Mouse (Mus musculus): Measurements from ENCODE around the gene Eif4enif1. TPM values are rescaled to one million over a fixed set of nuclear protein-coding genes. Genes with fewer than 3 reads are reported as not detected.

Gene Eif4enif1
- total and polyA plus RNA-seq, 3 experiments, result 42.8 to 235 (median 103) TPM

DNA sequence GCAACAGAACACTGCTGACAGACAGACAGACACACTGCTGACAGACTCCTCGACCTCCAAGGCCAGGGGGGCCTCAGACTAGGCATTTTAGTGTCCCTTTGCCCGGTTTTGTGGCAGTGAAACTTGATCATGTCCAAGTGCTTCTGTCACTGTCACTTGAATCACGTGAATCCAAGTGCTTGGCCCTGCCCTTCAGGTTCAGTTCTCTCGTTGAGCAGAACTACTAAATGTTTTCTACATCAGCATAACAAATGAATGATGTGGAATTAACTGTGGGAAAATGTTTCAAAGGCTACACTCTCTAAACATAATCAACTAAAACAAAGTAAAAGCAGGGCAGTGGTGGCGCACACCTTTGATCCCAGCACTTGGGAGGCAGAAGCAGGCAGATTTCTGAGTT is 76.2 kb downstream of the Eif4enif1 start:
- peaks cover 0 to 5% of the 10 kb centered on the region in 2 experiments; a peak in 2 of 4 replicates for H3K36me3 ChIP-seq (ENCODE audit: control insufficient read depth in 1 of 2, insufficient read depth in 2 of 2, low read length in 2 of 2)
- H3K9ac ChIP-seq (ENCODE audit: control insufficient read depth, low read depth, low read length, poor library complexity, severe bottlenecking), result no peak overlapping the region
- H3K4me1 ChIP-seq (ENCODE audit: control insufficient read depth in 1 of 2, insufficient read depth in 2 of 2, low read length in 2 of 2), result peaks cover 0 to 5% of the 10 kb centered on the region in 2 experiments; a peak in 2 of 4 replicates
- H3K27me3 ChIP-seq (ENCODE audit: control insufficient read depth in 1 of 2, insufficient read depth in 2 of 2, low read length in 2 of 2), result no peaks in the 10 kb centered on the region
- H3K79me2 ChIP-seq (ENCODE audit: control insufficient read depth, insufficient read depth, low read length, poor library complexity), result no peaks in the 10 kb centered on the region
- H3K27ac ChIP-seq (ENCODE audit: control insufficient read depth, low read depth, low read length), result no peak overlapping the region
- no peak overlapping the region for H3K4me3 ChIP-seq (ENCODE audit: control insufficient read depth in 1 of 2, insufficient read depth in 1 of 2, low read depth in 2 of 2, low read length in 2 of 2)
- TF ChIP-seq TCF12 (IDR thresholded peaks at IDR 0.05; ENCODE audit: low read depth, low read length), result no peak
- TF ChIP-seq SIN3A (IDR thresholded peaks at IDR 0.05; ENCODE audit: low read length), result no peak
- no peak for TF ChIP-seq SMC3 (IDR thresholded peaks at IDR 0.05; ENCODE audit: low read depth, low read length)
- no peak for TF ChIP-seq POLR2AphosphoS5 (IDR thresholded peaks at IDR 0.05; ENCODE audit: borderline replicate concordance, low read depth, low read length)
- no peak for TF ChIP-seq E2F4 (IDR thresholded peaks at IDR 0.05; ENCODE audit: borderline replicate concordance, low read depth, low read length)
- no peak for TF ChIP-seq MAFK (IDR thresholded peaks at IDR 0.05; ENCODE audit: borderline replicate concordance, low read depth, low read length)
- H3K9me3 ChIP-seq (replicated peaks; ENCODE audit: insufficient read depth, low read length), result no peaks in the 10 kb centered on the region
- DNase-seq (ENCODE audit: low read depth, low spot score), result no peak

DNA sequence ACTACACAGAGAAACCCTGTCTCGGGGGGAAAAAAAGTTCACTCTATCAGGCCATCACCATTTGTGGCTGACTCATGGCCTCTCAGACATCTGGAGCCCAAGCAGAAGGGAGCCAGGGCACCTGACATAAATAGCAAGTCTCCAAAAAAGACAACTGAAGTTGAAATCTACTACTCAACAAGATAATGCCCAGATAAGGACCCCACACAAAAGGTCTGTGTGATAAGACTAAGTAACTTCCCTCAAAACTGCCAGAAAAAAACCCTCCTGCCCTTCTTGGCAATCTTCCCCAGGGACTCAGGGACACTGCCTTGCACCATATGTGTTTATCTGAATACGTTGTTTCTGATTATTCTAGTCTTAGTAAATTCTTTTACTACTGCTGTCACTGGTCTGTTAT is 77.5 kb downstream of the Eif4enif1 start:
- Histone ChIP-seq H3K9me3 (replicated peaks; ENCODE audit: insufficient read depth, low read length) (no peaks in the 10 kb centered on the region), H3K9ac (ENCODE audit: control insufficient read depth, low read depth, low read length, poor library complexity, severe bottlenecking) (no peak overlapping the region), H3K27ac (ENCODE audit: control insufficient read depth, low read depth, low read length) (peak overlapping the region; percentile 55), H3K36me3 (ENCODE audit: control insufficient read depth in 1 of 2, insufficient read depth in 2 of 2, low read length in 2 of 2) (peaks cover 0 to 5% of the 10 kb centered on the region in 2 experiments; a peak in 2 of 4 replicates), H3K4me3 (ENCODE audit: control insufficient read depth in 1 of 2, insufficient read depth in 1 of 2, low read depth in 2 of 2, low read length in 2 of 2) (no peak overlapping the region), H3K27me3 (ENCODE audit: control insufficient read depth in 1 of 2, insufficient read depth in 2 of 2, low read length in 2 of 2) (no peaks in the 10 kb centered on the region), H3K4me1 (ENCODE audit: control insufficient read depth in 1 of 2, insufficient read depth in 2 of 2, low read length in 2 of 2) (peaks cover 0 to 5% of the 10 kb centered on the region in 2 experiments; a peak in 2 of 4 replicates), H3K79me2 (ENCODE audit: control insufficient read depth, insufficient read depth, low read length, poor library complexity) (no peaks in the 10 kb centered on the region)
- DNase-seq (ENCODE audit: low read depth, low spot score), result peak; percentile 94
- peak; percentile 68 for TF ChIP-seq USF1 (IDR thresholded peaks at IDR 0.05; ENCODE audit: low read depth, low read length)
- TF ChIP-seq TBP (IDR thresholded peaks at IDR 0.05; ENCODE audit: low read depth, low read length), result no peak
- peak; percentile 96 for TF ChIP-seq MEF2A (IDR thresholded peaks at IDR 0.05; ENCODE audit: extremely low read depth, insufficient replicate concordance, low read depth, low read length, poor library complexity, severe bottlenecking)
- no peak for TF ChIP-seq RAD21 (IDR thresholded peaks at IDR 0.05; ENCODE audit: low read depth, low read length)
- peak; percentile 92 for TF ChIP-seq ZNF384 (IDR thresholded peaks at IDR 0.05; ENCODE audit: low read depth, low read length)
- peak; percentile 65; the same call in 1 of the 2 replicates for TF ChIP-seq MXI1 (IDR thresholded peaks at IDR 0.05; ENCODE audit: low read depth, low read length)
- no peak for TF ChIP-seq USF2 (IDR thresholded peaks at IDR 0.05; ENCODE audit: borderline replicate concordance in 1 of 2, insufficient read depth in 1 of 2, low read depth in 1 of 2, low read length in 2 of 2)
- TF ChIP-seq RCOR1 (IDR thresholded peaks at IDR 0.05; ENCODE audit: low read depth, low read length), result peak; percentile 88
- TF ChIP-seq CHD1 (IDR thresholded peaks at IDR 0.05; ENCODE audit: low read depth, low read length), result no peak
- peak; percentile 60 for TF ChIP-seq MAZ (IDR thresholded peaks at IDR 0.05; ENCODE audit: low read depth, low read length)
- TF ChIP-seq MYC (IDR thresholded peaks at IDR 0.05; ENCODE audit: low read depth, low read length), result 0 out of 2 replicates have a peak, but pooled peaks have one; percentile 63
- peak; percentile 87 for TF ChIP-seq SIN3A (IDR thresholded peaks at IDR 0.05; ENCODE audit: low read length)
- TF ChIP-seq ZMIZ1 (IDR thresholded peaks at IDR 0.05; ENCODE audit: low read depth, low read length), result no peak
- TF ChIP-seq POLR2A (IDR thresholded peaks at IDR 0.05; ENCODE audit: control insufficient read depth in 1 of 2, insufficient read depth in 1 of 2, low read depth in 1 of 2, low read length in 2 of 2, poor library complexity in 1 of 2), result no peak
- no peak for TF ChIP-seq ZKSCAN1 (IDR thresholded peaks at IDR 0.05; ENCODE audit: low read depth, low read length)
- TF ChIP-seq MAX (IDR thresholded peaks at IDR 0.05; ENCODE audit: low read length), result peak; percentile 8; the same call in 1 of the 2 replicates
- no peak for TF ChIP-seq ZC3H11A (IDR thresholded peaks at IDR 0.05; ENCODE audit: low read depth, low read length)
- no peak for TF ChIP-seq NELFE (IDR thresholded peaks at IDR 0.05; ENCODE audit: low read depth, low read length)
- peak; percentile 97 for TF ChIP-seq TCF12 (IDR thresholded peaks at IDR 0.05; ENCODE audit: low read depth, low read length)
- no peak for TF ChIP-seq CTCF (IDR thresholded peaks at IDR 0.05 in 2 of 3, conservative IDR thresholded peaks at IDR 0.05 in 1 of 3; ENCODE audit: control insufficient read depth in 1 of 3, insufficient read depth in 1 of 3, low read depth in 2 of 3, low read length in 3 of 3, poor library complexity in 1 of 3, severe bottlenecking in 1 of 3)
- peak; percentile 92 to 93 for TF ChIP-seq EP300 (IDR thresholded peaks at IDR 0.05; ENCODE audit: low read depth in 1 of 2, low read length in 2 of 2)
- peak; percentile 70 for TF ChIP-seq MYB (IDR thresholded peaks at IDR 0.05; ENCODE audit: low read depth, low read length)
- TF ChIP-seq KAT2A (conservative IDR thresholded peaks at IDR 0.05; ENCODE audit: low read depth, low read length), result no peak
- TF ChIP-seq UBTF (IDR thresholded peaks at IDR 0.05; ENCODE audit: borderline replicate concordance, insufficient read depth, low read depth, low read length), result no peak
- peak; percentile 99 for TF ChIP-seq ETS1 (IDR thresholded peaks at IDR 0.05; ENCODE audit: low read depth, low read length)
- TF ChIP-seq POLR2AphosphoS2 (IDR thresholded peaks at IDR 0.05; ENCODE audit: low read length), result no peak
- peak; percentile 49 for TF ChIP-seq TAL1 (IDR thresholded peaks at IDR 0.05; ENCODE audit: low read length)
- TF ChIP-seq HCFC1 (IDR thresholded peaks at IDR 0.05; ENCODE audit: low read depth, low read length), result peak; percentile 62; the same call in 1 of the 2 replicates
